Mouse (Mus musculus) intestine, embryonic 16.5 days (tissue): ENCODE data around the gene Cd79a. TPM values are rescaled to one million over a fixed set of nuclear protein-coding genes. Genes with fewer than 3 reads are reported as not detected.
A peak's percentile ranks its signal among the peaks of the same experiment; 100 is the strongest.

Experiments
- ATAC-seq: fragments of 200-750 bp; cut with Nextera tagmentation; 2 replicates; pipeline ENCODE4 v1.8.0; 2017; ENCODE audit warnings: moderate TSS enrichment, moderate library complexity
- H3K27ac ChIP-seq: fragments of 300-500 bp; sonication (generic); 2 replicates; pipeline ENCODE4 v1.5.1; 2014; ENCODE audit warnings: mild to moderate bottlenecking, low read length
- H3K27me3 ChIP-seq: fragments of 300-500 bp; sonication (generic); replicated peaks from 2 replicates; pipeline ENCODE4 v1.6.1; 2014; ENCODE audit warnings: low read length, control low read depth, mixed read lengths; ENCODE audit not compliant: control insufficient read depth, insufficient read depth
- H3K36me3 ChIP-seq: fragments of 300-500 bp; sonication (generic); 2 replicates; pipeline ENCODE4 v1.6.1; 2014; ENCODE audit warnings: low read length, control low read depth; ENCODE audit not compliant: control insufficient read depth, insufficient read depth
- H3K4me1 ChIP-seq: fragments of 300-500 bp; sonication (generic); 2 replicates; pipeline ENCODE4 v1.6.1; 2014; ENCODE audit warnings: low read length, control low read depth, mixed read lengths; ENCODE audit not compliant: control insufficient read depth, insufficient read depth
- H3K4me2 ChIP-seq: fragments of 300-500 bp; sonication (generic); 2 replicates; pipeline ENCODE4 v1.6.1; 2014; ENCODE audit warnings: low read depth, low read length, control low read depth
- H3K4me3 ChIP-seq: fragments of 300-500 bp; sonication (generic); 2 replicates; pipeline ENCODE4 v1.5.1; 2014; ENCODE audit warnings: mild to moderate bottlenecking, low read length
- H3K9ac ChIP-seq: fragments of 300-500 bp; sonication (generic); 2 replicates; pipeline ENCODE4 v1.6.1; 2014; ENCODE audit warnings: low read depth, low read length
- H3K9me3 ChIP-seq: fragments of 300-500 bp; sonication (generic); 2 replicates; pipeline ENCODE4 v1.6.1; 2016; ENCODE audit warnings: low read length, control low read depth; ENCODE audit not compliant: control insufficient read depth
- WGBS: fragments of 180-500 bp; shearing (Covaris S2); extraction: QIAGEN DNeasy Blood & Tissue Kit; methylation state at CpG from one replicate; pipeline ENCODE4 v1.1.7; 2014; 5-methylcytosine and 5-hydroxymethylcytosine counted together
- polyA plus RNA-seq: library from polyadenylated mRNA; unstranded; fragments of >200 nt; fragmentation: Nextera tagmentation; extraction: Ambion mirVana; gene quantifications from 2 replicates; pipeline ENCODE4 v1.2.1, GENCODE M21; 2015

Cd79a gene
- polyA plus RNA-seq, 1 experiment from 2014 or later: 0.46 TPM

DNA sequence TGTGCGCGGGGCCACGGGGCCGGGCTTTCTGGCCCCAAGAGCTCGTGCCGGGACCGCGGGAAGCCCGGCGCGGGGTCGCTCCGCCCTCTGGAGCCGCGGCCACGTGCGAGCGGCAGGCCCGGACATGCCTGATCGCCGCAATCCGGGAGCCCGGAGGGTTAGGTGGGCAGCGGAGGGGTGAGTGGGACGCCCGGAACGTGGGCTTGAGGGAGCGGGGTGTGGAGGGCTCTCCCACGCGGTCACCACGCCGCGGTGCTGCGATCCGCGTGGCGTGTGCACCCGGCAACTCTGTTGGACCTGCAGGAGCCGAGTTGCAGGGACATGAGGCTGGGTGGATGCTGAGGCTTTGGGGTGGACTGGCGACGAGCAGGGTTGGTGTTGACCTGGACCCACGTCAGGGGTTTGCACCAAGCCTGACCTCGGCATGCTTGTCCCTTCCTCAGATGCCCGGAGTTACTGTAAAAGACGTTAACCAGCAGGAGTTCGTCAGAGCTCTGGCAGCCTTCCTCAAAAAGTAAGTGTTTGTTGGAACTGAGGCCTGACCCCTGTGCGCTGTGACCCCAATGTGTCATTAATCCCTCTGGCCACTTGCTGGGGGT lies 12.4 kb upstream of the Cd79a start:
- peak; percentile 2; the same call in 1 of the 2 replicates for ATAC-seq
- peak overlapping the region; percentile 89 for H3K27ac ChIP-seq
- H3K4me1 ChIP-seq: peaks cover 21% of the 10 kb centered on the region
- H3K27me3 ChIP-seq: no peaks in the 10 kb centered on the region
- no peaks in the 10 kb centered on the region for H3K9me3 ChIP-seq
- H3K4me3 ChIP-seq: peak overlapping the region; percentile 99
- peak overlapping the region; percentile 86 for H3K4me2 ChIP-seq
- H3K9ac ChIP-seq: peak overlapping the region; percentile 100
- under 1% methylated on average over 47 of the region's 47 CpGs for WGBS
- H3K36me3 ChIP-seq: peaks cover 28% of the 10 kb centered on the region

GRCm38 (mm10) chr7:24885468-24886307 lies 11.5 kb upstream of the Cd79a start:
- peak overlapping the region; percentile 3; the same call in 1 of the 2 replicates for H3K27ac ChIP-seq
- H3K4me1 ChIP-seq: peaks cover 21% of the 10 kb centered on the region
- peak overlapping the region; percentile 99 for H3K4me3 ChIP-seq
- H3K9me3 ChIP-seq: no peaks in the 10 kb centered on the region
- H3K9ac ChIP-seq: peak overlapping the region; percentile 100
- 25% methylated on average over 12 of the region's 12 CpGs for WGBS
- ATAC-seq: no peak
- peak overlapping the region; percentile 86 for H3K4me2 ChIP-seq
- no peaks in the 10 kb centered on the region for H3K27me3 ChIP-seq
- peaks cover 33% of the 10 kb centered on the region for H3K36me3 ChIP-seq

DNA sequence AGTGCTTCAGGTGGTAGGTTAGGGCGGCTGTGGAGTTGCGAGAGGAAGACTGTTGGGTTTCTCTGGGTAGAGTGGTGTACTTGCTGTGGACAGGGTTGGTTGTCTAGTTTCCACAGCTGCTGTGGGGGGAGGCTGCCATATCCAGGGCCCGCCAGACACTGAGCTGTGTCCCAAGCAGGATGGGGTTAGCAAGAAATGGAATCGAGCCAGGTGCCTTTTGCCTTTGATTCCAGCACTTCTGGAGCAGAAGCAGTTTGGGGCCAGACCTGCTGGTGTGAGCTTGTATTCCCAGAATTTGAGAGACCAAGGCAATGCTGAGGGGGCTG lies 10.9 kb upstream of the Cd79a start:
- Histone ChIP-seq H3K4me1 (peaks cover 21% of the 10 kb centered on the region), H3K9ac (peak overlapping the region; percentile 100), H3K36me3 (peaks cover 33% of the 10 kb centered on the region), H3K9me3 (no peaks in the 10 kb centered on the region), H3K27me3 (no peaks in the 10 kb centered on the region), H3K4me2 (peak overlapping the region; percentile 86), H3K4me3 (peak overlapping the region; percentile 99), H3K27ac (0 out of 2 replicates have a peak overlapping the region, but pooled peaks have one; percentile 3)
- ATAC-seq: no peak
- 48% methylated on average over 4 of the region's 4 CpGs for WGBS

GRCm38 (mm10) chr7:24887096-24887495 lies 10.1 kb upstream of the Cd79a start:
- H3K4me1 ChIP-seq: peaks cover 21% of the 10 kb centered on the region
- peak overlapping the region; percentile 99 for H3K4me3 ChIP-seq
- no peak for ATAC-seq

DNA sequence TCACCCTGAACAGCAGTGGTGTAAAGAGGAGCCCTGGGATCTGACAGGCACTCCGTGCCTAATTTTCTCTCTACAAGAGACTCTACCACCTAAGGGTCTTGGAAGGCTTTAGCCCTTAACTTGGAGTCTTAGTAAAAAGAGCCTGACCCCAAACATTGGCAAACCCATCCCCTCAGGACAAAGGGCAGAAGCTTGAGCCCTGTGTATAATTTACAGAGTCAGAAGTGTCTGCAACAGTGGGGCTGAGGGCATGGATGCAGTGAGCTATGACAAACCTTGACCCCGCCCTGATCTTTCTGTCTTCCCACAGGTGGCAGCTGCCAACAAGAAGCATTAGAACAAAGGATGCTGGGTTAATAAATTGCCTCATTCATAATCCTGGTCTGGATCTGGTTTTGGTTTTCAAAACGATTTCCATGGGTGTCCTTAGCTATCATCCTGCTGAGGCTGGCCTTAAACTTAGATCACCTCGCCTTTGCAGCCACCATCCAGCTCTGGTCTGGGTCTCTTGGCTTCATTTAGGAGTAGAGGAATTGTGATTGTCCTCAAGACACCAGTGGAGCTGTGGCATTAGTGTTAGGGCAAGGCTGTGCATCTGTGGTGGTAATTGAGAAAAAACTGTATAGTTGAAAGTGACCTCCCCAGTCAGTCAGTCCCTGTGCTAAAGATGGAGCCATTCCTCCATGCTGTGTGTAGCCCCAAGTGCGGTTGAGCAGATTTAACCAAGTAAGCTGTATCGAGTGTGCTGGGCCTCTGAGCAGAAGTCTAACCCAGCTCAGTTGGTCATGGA lies 7.6 kb upstream of the Cd79a start:
- Histone ChIP-seq H3K4me3 (no peak overlapping the region), H3K27ac (peak overlapping the region; percentile 4; the same call in 1 of the 2 replicates), H3K27me3 (no peaks in the 10 kb centered on the region), H3K4me1 (peaks cover 21% of the 10 kb centered on the region), H3K36me3 (peaks cover 33% of the 10 kb centered on the region), H3K9ac (no peak overlapping the region), H3K4me2 (no peak overlapping the region), H3K9me3 (no peaks in the 10 kb centered on the region)
- ATAC-seq: peak; percentile 19
- WGBS: 77% methylated on average over 6 of the region's 6 CpGs

More at GRCm38 (mm10) chr7:24887096-24887495, 10.1 kb upstream of the Cd79a start:
- WGBS: 63% methylated on average over 4 of the region's 4 CpGs
- Histone ChIP-seq H3K9ac (peak overlapping the region; percentile 100), H3K27me3 (no peaks in the 10 kb centered on the region), H3K27ac (no peak overlapping the region), H3K9me3 (no peaks in the 10 kb centered on the region), H3K4me2 (peak overlapping the region; percentile 86), H3K36me3 (peaks cover 33% of the 10 kb centered on the region)

- 34% methylated on average over 10 of the region's 10 CpGs for WGBS
- H3K27ac ChIP-seq: peak overlapping the region; percentile 4; the same call in 1 of the 2 replicates
- H3K4me2 ChIP-seq: no peak overlapping the region
- no peaks in the 10 kb centered on the region for H3K27me3 ChIP-seq
- no peaks in the 10 kb centered on the region for H3K9me3 ChIP-seq
- H3K4me3 ChIP-seq: no peak overlapping the region
- H3K4me1 ChIP-seq: peaks cover 21% of the 10 kb centered on the region
- peak; percentile 68 for ATAC-seq
- H3K9ac ChIP-seq: no peak overlapping the region
- peaks cover 33% of the 10 kb centered on the region for H3K36me3 ChIP-seq
Observed at GRCm38 (mm10) chr7:24890281-24891216, 6.6 kb upstream of the Cd79a start.

DNA sequence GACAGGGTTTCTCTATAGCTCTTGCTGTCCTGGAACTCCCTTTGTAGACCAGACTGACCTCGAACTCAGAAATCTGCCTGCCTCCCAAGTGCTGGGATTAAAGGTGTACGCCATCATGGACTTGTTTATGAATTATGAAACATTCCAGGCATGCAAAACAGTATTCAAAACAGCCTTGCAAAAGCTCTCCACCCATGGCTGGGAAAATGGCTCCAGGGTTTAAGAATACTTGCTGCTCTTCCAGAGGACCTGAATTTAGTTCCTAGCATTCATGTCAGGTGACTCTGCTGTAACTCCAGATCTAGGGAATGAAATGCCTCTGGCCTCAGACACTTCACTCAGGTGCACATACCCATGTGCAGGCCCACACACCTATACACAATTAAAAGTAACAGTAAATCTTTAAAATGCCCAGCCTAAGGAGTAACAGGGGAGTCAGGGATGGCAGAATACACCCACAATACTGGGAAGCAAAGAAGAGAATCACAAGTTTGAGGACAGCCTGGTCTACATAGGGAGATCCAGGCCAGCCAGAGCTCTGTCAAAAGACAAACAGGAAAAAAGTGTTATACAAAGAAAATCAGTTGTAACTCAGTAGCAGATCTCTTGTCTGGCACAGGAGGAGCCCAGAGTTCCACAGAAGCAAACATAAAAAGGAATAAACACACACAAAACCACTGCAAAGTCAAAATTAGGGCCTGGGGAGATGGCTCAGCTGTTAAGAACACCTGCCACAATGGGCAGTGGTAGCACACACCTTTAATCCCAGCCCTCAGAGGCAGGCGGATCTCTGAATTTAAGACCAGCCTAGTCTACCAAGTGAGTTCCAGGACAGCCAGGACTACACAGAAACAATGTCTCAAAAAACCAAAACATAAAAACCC lies 5.7 kb upstream of the Cd79a start:
- WGBS: 66% methylated on average over 3 of the region's 3 CpGs
- Histone ChIP-seq H3K27me3 (no peaks in the 10 kb centered on the region), H3K9ac (no peak overlapping the region), H3K4me3 (no peak overlapping the region), H3K36me3 (peaks cover 33% of the 10 kb centered on the region), H3K4me2 (no peak overlapping the region), H3K9me3 (no peaks in the 10 kb centered on the region), H3K27ac (no peak overlapping the region), H3K4me1 (peaks cover 13% of the 10 kb centered on the region)
- ATAC-seq: no peak

GRCm38 (mm10) chr7:24892125-24892583 lies 5.0 kb upstream of the Cd79a start:
- H3K36me3 ChIP-seq: peaks cover 29% of the 10 kb centered on the region
- H3K4me1 ChIP-seq: peaks cover 6% of the 10 kb centered on the region; the same call in 1 of the 2 replicates
- H3K27ac ChIP-seq: no peak overlapping the region
- no peaks in the 10 kb centered on the region for H3K9me3 ChIP-seq
- no peak overlapping the region for H3K4me2 ChIP-seq
- H3K4me3 ChIP-seq: no peak overlapping the region
- ATAC-seq: no peak
- WGBS: 64% methylated on average over 2 of the region's 2 CpGs
- H3K9ac ChIP-seq: no peak overlapping the region
- H3K27me3 ChIP-seq: no peaks in the 10 kb centered on the region
